8 mouse cellular contexts compared by ENCODE assay signal in genomic region chr1:194761432-194762212, GRCm38 (mm10).
DNase-seq lines count a peak whose midpoint lies in the region; ATAC-seq and TF ChIP-seq lines count a peak whose summit lies in the region.

No protein-coding gene starts in this region.

- peak; percentile 48; the same call in 1 of the 2 replicates for TF ChIP-seq CTCF in cerebellum, adult 2 months (IDR thresholded peaks at IDR 0.05; ENCODE audit: borderline replicate concordance, insufficient read depth, low read depth, low read length)

- H3K9ac ChIP-seq in lung, embryonic 16.5 days (ENCODE audit: low read length), result no peak overlapping the region

- no peaks in the 10 kb centered on the region for H3K9me3 ChIP-seq in lung, embryonic 16.5 days (ENCODE audit: control insufficient read depth, low read length)

- peak; percentile 51; the same call in 1 of the 2 replicates for ATAC-seq in lung, embryonic 16.5 days (ENCODE audit: low read depth)
- no peak for ATAC-seq in CD4-positive, CD25-positive, alpha-beta regulatory T cell, adult 4 months

- no peak overlapping the region for H3K4me3 ChIP-seq in cerebellum, adult 2 months (replicated peaks; ENCODE audit: insufficient read depth, low read depth, low read length)
- H3K4me3 ChIP-seq in lung, embryonic 16.5 days (ENCODE audit: low read length), result no peak overlapping the region

- H3K27me3 ChIP-seq in cerebellum, adult 2 months (ENCODE audit: control insufficient read depth, insufficient read depth, low read length), result no peaks in the 10 kb centered on the region
- H3K27me3 ChIP-seq in lung, embryonic 16.5 days (ENCODE audit: control insufficient read depth, insufficient read depth, low read depth, low read length), result no peaks in the 10 kb centered on the region

- 70% methylated on average over 2 of the region's 2 CpGs for WGBS in cerebellum, adult 2 months
- WGBS in lung, embryonic 16.5 days, result 69% methylated on average over 2 of the region's 2 CpGs

- no peak overlapping the region for H3K4me2 ChIP-seq in lung, embryonic 16.5 days (ENCODE audit: low read depth, low read length)

- no peaks in the 10 kb centered on the region for H3K4me1 ChIP-seq in cerebellum, adult 2 months (ENCODE audit: control insufficient read depth, insufficient read depth, low read length)
- H3K4me1 ChIP-seq in lung, embryonic 16.5 days (replicated peaks; ENCODE audit: control insufficient read depth, insufficient read depth, low read length), result no peaks in the 10 kb centered on the region

- DNase-seq in cerebellum, adult 2 months, result no peak
- no peak for DNase-seq in cerebellum, adult 11-12 months
- DNase-seq in left cerebral cortex, postnatal 14 days (ENCODE audit: low spot score in 2 of 2), result peak; percentile 25 to 41
- no peak for DNase-seq in left cerebral cortex, adult 8-10 months (ENCODE audit: low spot score in 2 of 2)
- DNase-seq in c-Kit-positive CD71-positive TER-119-positive erythroid progenitor cells, embryonic 14.5 days (ENCODE audit: low spot score), result peak; percentile 62
- DNase-seq in left cerebral cortex, postnatal 36 days (ENCODE audit: low spot score in 2 of 2), result no peak

- no peak overlapping the region for H3K27ac ChIP-seq in cerebellum, adult 2 months (ENCODE audit: insufficient read depth, low read length)
- no peak overlapping the region for H3K27ac ChIP-seq in lung, embryonic 16.5 days (ENCODE audit: low read length)

- TF ChIP-seq POLR2A in cerebellum, adult 2 months (IDR thresholded peaks at IDR 0.05; ENCODE audit: borderline replicate concordance, insufficient read depth, low read length), result no peak

- H3K36me3 ChIP-seq in lung, embryonic 16.5 days (ENCODE audit: control insufficient read depth, insufficient read depth, low read length), result peaks cover 11% of the 10 kb centered on the region

- intact Hi-C loops in left cerebral cortex, postnatal 14 days (cut with DNase I), result no loop called here
- intact Hi-C loops in left cerebral cortex, postnatal 36 days (cut with DNase I), result no loop called here

Comparison
In these comparisons a context has a peak if more than half of its experiments do, and no peak if none do; other contexts are left out.
1. DNase-seq: peak in left cerebral cortex, postnatal 14 days (2 of 2) and c-Kit-positive CD71-positive TER-119-positive erythroid progenitor cells, embryonic 14.5 days (single experiment); none in cerebellum, adult 2 months (0 of 2), cerebellum, adult 11-12 months (single experiment), left cerebral cortex, adult 8-10 months (0 of 2) and left cerebral cortex, postnatal 36 days (0 of 2).